Comparison of ENCODE assay signal across 8 mouse cellular contexts in the genomic region with DNA sequence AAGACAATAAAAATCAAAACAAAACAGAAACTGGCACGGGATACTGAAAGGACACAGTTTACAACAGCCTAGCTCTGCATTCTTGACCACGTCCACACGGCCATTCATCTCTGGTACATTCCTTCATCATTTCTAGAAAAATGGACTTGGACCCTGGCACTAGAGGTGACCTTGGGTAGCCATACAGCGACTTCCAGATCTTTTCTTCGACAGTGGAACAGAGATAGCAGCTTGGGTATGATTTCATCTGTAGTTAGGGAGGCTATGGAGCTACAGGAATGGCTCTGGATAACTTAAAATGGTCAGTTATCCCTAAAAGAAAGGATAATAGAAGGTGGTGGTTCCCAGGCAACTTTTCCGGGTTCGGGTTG. TPM values are rescaled to one million over a fixed set of nuclear protein-coding genes. Genes with fewer than 3 reads are reported as not detected.
DNase-seq lines count a peak whose midpoint lies in the region; ATAC-seq and TF ChIP-seq lines count a peak whose summit lies in the region.

A gene (plus strand): TSS at position 54 of the 371 bp plus-strand sequence.

- no peaks in the 10 kb centered on the region for H3K79me2 ChIP-seq in MEL (ENCODE audit: control insufficient read depth, insufficient read depth, low read length, poor library complexity)

- H3K27me3 ChIP-seq in MEL (ENCODE audit: control insufficient read depth in 1 of 2, insufficient read depth in 2 of 2, low read length in 2 of 2): no peaks in the 10 kb centered on the region; a peak in 2 of 4 replicates
- H3K27me3 ChIP-seq in hindbrain, embryonic 10.5 days (ENCODE audit: insufficient read depth, poor library complexity, severe bottlenecking): peaks cover 56% of the 10 kb centered on the region
- H3K27me3 ChIP-seq in midbrain, embryonic 11.5 days (ENCODE audit: control insufficient read depth, insufficient read depth, low read length): peaks cover 21% of the 10 kb centered on the region

- H3K4me1 ChIP-seq in MEL (ENCODE audit: control insufficient read depth in 1 of 2, insufficient read depth in 2 of 2, low read length in 2 of 2): peaks cover 18 to 34% of the 10 kb centered on the region in 2 experiments
- H3K4me1 ChIP-seq in hindbrain, embryonic 10.5 days (replicated peaks): peaks cover 48% of the 10 kb centered on the region
- H3K4me1 ChIP-seq in midbrain, embryonic 11.5 days (ENCODE audit: control insufficient read depth, insufficient read depth, low read length): peaks cover 23% of the 10 kb centered on the region

- WGBS in hindbrain, embryonic 10.5 days: under 1% methylated on average over 7 of the region's 7 CpGs
- under 1% methylated on average over 7 of the region's 7 CpGs for WGBS in midbrain, embryonic 11.5 days

- H3K4me3 ChIP-seq in gastrocnemius, adult 2 months: peak within 1 kb of the TSS; percentile 73
- peak within 1 kb of the TSS; percentile 54 to 69 for H3K4me3 ChIP-seq in MEL (ENCODE audit: control insufficient read depth in 1 of 2, insufficient read depth in 1 of 2, low read depth in 2 of 2, low read length in 2 of 2)
- H3K4me3 ChIP-seq in hindbrain, embryonic 10.5 days: peak within 1 kb of the TSS; percentile 59
- H3K4me3 ChIP-seq in midbrain, embryonic 11.5 days (ENCODE audit: low read depth, low read length): peak within 1 kb of the TSS; percentile 32

- H3K36me3 ChIP-seq in MEL (ENCODE audit: control insufficient read depth in 1 of 2, insufficient read depth in 2 of 2, low read length in 2 of 2): peaks cover 0 to 36% of the 10 kb centered on the region in 2 experiments; a peak in 2 of 4 replicates
- H3K36me3 ChIP-seq in hindbrain, embryonic 10.5 days: no peaks in the 10 kb centered on the region
- H3K36me3 ChIP-seq in midbrain, embryonic 11.5 days (ENCODE audit: control insufficient read depth, insufficient read depth, low read length): no peaks in the 10 kb centered on the region

- H3K4me2 ChIP-seq in midbrain, embryonic 11.5 days: peak within 1 kb of the TSS; percentile 74

- peak within 1 kb of the TSS; percentile 11; the same call in 1 of the 2 replicates for H3K9ac ChIP-seq in MEL (ENCODE audit: control insufficient read depth, low read depth, low read length, poor library complexity, severe bottlenecking)
- H3K9ac ChIP-seq in midbrain, embryonic 11.5 days (ENCODE audit: low read length): peak within 1 kb of the TSS; percentile 47

- no peak for TF ChIP-seq RAD21 in MEL (IDR thresholded peaks at IDR 0.05; ENCODE audit: low read depth, low read length)

- intact Hi-C loops in gastrocnemius, adult 2 months (cut with DNase I): loop anchor here (5.0 kb wide), 1 partner anchor 106 kb away; a partner anchor contains a TSS
- intact Hi-C loops in gastrocnemius, postnatal 14 days (cut with DNase I; ENCODE audit: low total_unique reads): no loop called here

- TF ChIP-seq CTCF in gastrocnemius, adult 2 months (IDR thresholded peaks at IDR 0.05): no peak
- TF ChIP-seq CTCF in MEL (IDR thresholded peaks at IDR 0.05 in 2 of 3, conservative IDR thresholded peaks at IDR 0.05 in 1 of 3; ENCODE audit: control insufficient read depth in 1 of 3, insufficient read depth in 1 of 3, low read depth in 2 of 3, low read length in 3 of 3, poor library complexity in 1 of 3, severe bottlenecking in 1 of 3): no peak

- no peak for DNase-seq in gastrocnemius, adult 2 months
- DNase-seq in gastrocnemius, postnatal 14 days: no peak
- DNase-seq in MEL (ENCODE audit: low read depth, low spot score): no peak
- no peak for DNase-seq in hindbrain, embryonic 10.5 days (ENCODE audit: low spot score)
- DNase-seq in midbrain, embryonic 11.5 days (ENCODE audit: low spot score, missing footprints): peak; percentile 95
- no peak for DNase-seq in thymus, postnatal 4 days
- no peak for DNase-seq in layer of hippocampus, adult 9-11 months

- no peak for TF ChIP-seq POLR2A in MEL (IDR thresholded peaks at IDR 0.05; ENCODE audit: control insufficient read depth in 1 of 2, insufficient read depth in 1 of 2, low read depth in 1 of 2, low read length in 2 of 2, poor library complexity in 1 of 2)

- no peaks in the 10 kb centered on the region for H3K9me3 ChIP-seq in MEL (replicated peaks; ENCODE audit: insufficient read depth, low read length)
- H3K9me3 ChIP-seq in hindbrain, embryonic 10.5 days: no peaks in the 10 kb centered on the region
- no peaks in the 10 kb centered on the region for H3K9me3 ChIP-seq in midbrain, embryonic 11.5 days (ENCODE audit: control insufficient read depth, low read length)

- peak; percentile 28 for ATAC-seq in midbrain, embryonic 11.5 days (ENCODE audit: low FRiP score)
- no peak; the same call in 1 of the 2 replicates for ATAC-seq in megakaryocyte-erythroid progenitor cell, adult 5-6 weeks (replicated peaks; ENCODE audit: low FRiP score, low TSS enrichment, poor library complexity, severe bottlenecking)

- TF ChIP-seq EP300 in MEL (IDR thresholded peaks at IDR 0.05; ENCODE audit: low read depth in 1 of 2, low read length in 2 of 2): no peak

- H3K27ac ChIP-seq in gastrocnemius, adult 2 months: peak within 1 kb of the TSS; percentile 57; the same call in 1 of the 2 replicates
- no peak within 1 kb of the TSS for H3K27ac ChIP-seq in MEL (ENCODE audit: control insufficient read depth, low read depth, low read length)
- peak within 1 kb of the TSS; percentile 64 for H3K27ac ChIP-seq in hindbrain, embryonic 10.5 days
- H3K27ac ChIP-seq in midbrain, embryonic 11.5 days (ENCODE audit: low read depth, low read length): no peak within 1 kb of the TSS

TF ChIP-seq in MEL, 35 proteins besides CTCF, POLR2A, EP300 and RAD21:
- no peak for TF ChIP-seq NELFE (IDR thresholded peaks at IDR 0.05; ENCODE audit: low read depth, low read length)
- TF ChIP-seq MAFK (IDR thresholded peaks at IDR 0.05; ENCODE audit: borderline replicate concordance, low read depth, low read length): no peak

RNA-seq across cellular contexts. Expression of the gene that starts here (rescaled TPM):
- total RNA-seq in gastrocnemius, adult 2 months (2021): under 1 TPM in 1 of 2 experiments, not detected in 1; 0.59 TPM
- 1 to 10 TPM; 1.1 to 1.3 TPM for total RNA-seq in gastrocnemius, postnatal 14 days (2021)
- total RNA-seq in MEL (2012; rRNA removed): 1.4 and 1.9 TPM in 2 replicates
- polyA plus RNA-seq in MEL (2012; ENCODE audit: insufficient read depth in 1 of 2, insufficient read length in 2 of 2, low read depth in 1 of 2, low replicate concordance in 2 of 2, missing spikeins in 1 of 2): 1 to 10 TPM in 1 of 2 experiments, not detected in 1; 1.2 TPM
- 12.0 and 14.8 TPM in 2 replicates for polyA plus RNA-seq in hindbrain, embryonic 10.5 days (2016; fragmentation: Nextera tagmentation; extraction: Ambion mirVana)
- 7.5 and 8.3 TPM in 2 replicates for polyA plus RNA-seq in midbrain, embryonic 11.5 days (2014; fragmentation: Nextera tagmentation; extraction: Ambion mirVana)
- total RNA-seq in megakaryocyte-erythroid progenitor cell, adult 5-6 weeks (2014; fragmentation: Nextera tagmentation): not detected in 2 replicates
- total RNA-seq in megakaryocyte-erythroid progenitor cell, adult 5-6 weeks (2017): 1.3 TPM in 1 of 2 replicates, not detected in the other

Comparison
In these comparisons a context has a peak if more than half of its experiments do, and no peak if none do; other contexts are left out.
1. H3K27ac ChIP-seq: peak in gastrocnemius, adult 2 months (single experiment) and hindbrain, embryonic 10.5 days (single experiment); none in MEL (single experiment) and midbrain, embryonic 11.5 days (single experiment).
2. Peak in every context shown above with its lines, with median percentiles within 50 percentile points of each other: H3K4me3 ChIP-seq.